Mouse (Mus musculus) ovary, postnatal 36 days (tissue): ENCODE data around the gene Ankrd52.

ENCODE experiments used
- DNase-seq: peaks from one replicate; pipeline ENCODE4 v3.0.0; 2022; ENCODE audit warnings: low spot score, mixed read lengths

Ankrd52 gene

DNA sequence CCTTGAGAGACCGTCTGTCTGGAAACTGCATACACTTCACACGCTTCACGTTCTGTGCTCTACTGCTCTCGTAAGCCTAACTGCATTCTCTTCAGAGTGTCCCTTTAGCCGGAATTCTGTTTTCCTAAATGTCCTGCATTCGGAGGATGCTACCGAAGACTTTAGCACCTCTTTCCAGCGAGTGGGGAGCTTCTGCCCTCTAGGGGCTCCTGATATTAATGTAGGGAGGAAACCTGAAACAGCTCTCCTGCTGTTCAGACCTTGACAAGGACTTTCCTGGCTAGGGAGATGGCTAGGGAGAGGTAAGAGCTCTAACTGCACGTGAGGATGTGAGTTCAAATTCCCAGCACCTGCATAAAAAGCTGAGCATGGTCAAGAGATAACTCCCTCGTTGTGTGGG is 63.5 kb downstream of the Ankrd52 start:
- DNase-seq: no peak

DNA sequence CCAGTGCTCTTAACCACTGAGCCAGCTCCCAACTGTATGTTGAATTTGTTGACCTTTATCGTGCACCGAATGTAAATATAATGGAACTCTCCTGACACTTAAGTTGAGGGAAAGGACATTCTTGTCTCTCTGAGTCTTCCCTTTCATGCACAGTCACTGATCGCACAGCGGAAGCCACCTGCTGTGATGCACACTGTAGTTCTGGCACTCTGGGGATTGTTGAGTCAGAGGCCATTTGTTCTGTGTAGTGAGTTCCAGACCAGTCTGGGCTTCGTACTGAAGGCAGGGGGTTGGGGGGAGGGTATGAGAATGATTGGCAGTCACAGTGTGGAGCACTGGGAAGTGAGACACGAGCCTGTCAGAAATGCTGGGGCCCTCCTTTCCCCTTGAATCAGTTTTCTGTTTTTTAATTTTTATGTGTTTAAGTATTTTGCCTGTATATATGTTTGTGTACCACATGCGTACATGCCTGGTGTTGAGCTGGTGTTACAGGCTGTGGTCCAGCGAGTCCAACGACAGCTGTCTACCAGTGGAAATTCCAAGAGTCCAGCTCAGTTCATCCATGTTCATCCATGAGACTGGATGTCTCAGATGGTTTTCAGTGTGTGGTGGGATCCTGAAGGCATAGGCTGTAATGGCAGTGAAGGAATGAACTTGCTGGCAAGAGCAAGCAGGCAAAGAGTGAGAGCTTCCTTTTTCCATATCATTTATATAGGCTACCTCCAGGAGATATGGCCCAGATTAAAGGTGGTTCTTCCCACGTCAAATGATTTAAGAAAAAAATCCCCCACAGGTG is 64.6 kb downstream of the Ankrd52 start:
- DNase-seq: no peak

DNA sequence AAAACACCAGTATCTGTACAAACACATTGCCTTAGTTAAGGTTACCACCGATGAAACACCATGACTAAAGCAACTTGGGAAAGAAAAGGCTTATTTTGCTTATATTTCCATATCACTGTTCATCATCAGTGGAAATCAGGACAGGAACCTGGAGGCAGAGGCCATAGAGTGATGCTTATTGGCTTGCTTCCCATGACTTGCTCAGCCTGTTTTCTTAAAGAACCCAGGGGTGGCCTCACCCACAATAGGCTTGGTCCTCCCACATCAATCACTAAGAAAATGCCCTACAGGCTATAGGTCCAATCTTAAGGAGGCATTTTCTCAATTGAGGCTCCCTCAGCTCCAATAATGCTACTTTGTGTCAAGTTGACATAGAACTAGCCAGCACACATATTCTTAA is 65.8 kb downstream of the Ankrd52 start:
- no peak for DNase-seq

GRCm38 (mm10) chr10:128444354-128444753 is 67.4 kb downstream of the Ankrd52 start:
- DNase-seq: no peak

GRCm38 (mm10) chr10:128445407-128445806 is 68.5 kb downstream of the Ankrd52 start:
- DNase-seq: no peak

- no peak for DNase-seq
Measured at GRCm38 (mm10) chr10:128451014-128451413, 74.1 kb downstream of the Ankrd52 start.

DNA sequence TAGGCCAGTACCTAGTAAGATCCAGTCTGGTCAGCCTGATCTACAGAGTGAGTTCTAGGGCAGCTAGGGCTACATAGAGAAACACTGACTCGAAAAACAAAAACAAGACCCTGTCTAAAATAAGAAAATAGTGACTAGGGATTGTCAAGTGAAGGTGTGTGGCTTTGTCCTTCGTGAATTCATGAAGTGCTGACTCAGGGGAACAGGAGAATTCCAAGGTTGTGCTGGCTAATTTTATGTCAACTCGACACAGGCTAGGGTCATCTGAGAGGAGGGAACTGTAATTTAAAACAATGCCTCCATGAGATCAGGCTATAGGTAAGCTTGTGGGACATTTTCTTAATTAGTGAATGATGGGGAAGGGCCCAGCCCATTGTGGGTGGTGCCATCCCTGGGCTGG is 77.6 kb downstream of the Ankrd52 start:
- DNase-seq: no peak

GRCm38 (mm10) chr10:128455280-128455679 is 78.4 kb downstream of the Ankrd52 start:
- DNase-seq: peak; percentile 28

- no peak for DNase-seq
Measured at GRCm38 (mm10) chr10:128457676-128458075, 80.8 kb downstream of the Ankrd52 start.
